Mouse (Mus musculus): ENCODE measurements around the gene Gm49396. TPM values are rescaled to one million over a fixed set of nuclear protein-coding genes. Genes with fewer than 3 reads are reported as not detected.

The Gm49396 gene
- polyA plus RNA-seq, 1 experiment from 2014 or later: 0.69 TPM

GRCm38 (mm10) chr7:30534633-30535577 lies 28.2 kb upstream of the Gm49396 start, which contains the start of gene Arhgap33:
Gene Arhgap33, minus strand, starts transcription at chr7:30535060.
- H3K27ac ChIP-seq: peak within 1 kb of the TSS; percentile 17; the same call in 1 of the 2 replicates
- H3K4me3 ChIP-seq (ENCODE audit: inconsistent target): peak within 1 kb of the TSS; percentile 48
- H3K79me2 ChIP-seq (ENCODE audit: inconsistent target): no peaks in the 10 kb centered on the region
- WGBS (ENCODE audit: missing documents): under 1% methylated on average over 58 of the region's 84 CpGs
- H3K36me3 ChIP-seq (ENCODE audit: inconsistent target): no peaks in the 10 kb centered on the region

DNA sequence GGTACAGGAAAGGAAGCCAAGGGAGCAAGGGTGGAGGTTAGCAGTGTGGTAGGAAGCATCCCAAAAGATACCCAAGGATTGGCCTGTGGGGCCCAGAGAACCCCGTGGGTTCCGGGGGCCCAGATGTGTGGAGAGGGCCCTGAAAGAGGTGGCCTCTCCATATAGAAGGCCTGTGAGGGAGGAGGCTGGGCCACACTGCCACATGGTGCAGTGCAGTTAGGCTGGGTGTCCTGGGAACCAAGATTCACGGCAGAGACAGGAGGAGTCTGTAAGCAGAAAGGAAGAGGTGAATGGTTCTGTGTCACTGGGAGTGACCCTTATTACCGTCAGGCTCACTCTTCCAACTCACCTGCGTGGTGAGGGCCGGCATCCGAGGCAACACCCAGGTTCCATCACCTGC lies 22.6 kb upstream of the Gm49396 start:
- WGBS (ENCODE audit: missing documents): 95% methylated on average over 7 of the region's 7 CpGs
- Histone ChIP-seq H3K27ac (no peak overlapping the region), H3K36me3 (ENCODE audit: inconsistent target) (no peaks in the 10 kb centered on the region), H3K79me2 (ENCODE audit: inconsistent target) (no peaks in the 10 kb centered on the region), H3K4me3 (ENCODE audit: inconsistent target) (no peak overlapping the region)

DNA sequence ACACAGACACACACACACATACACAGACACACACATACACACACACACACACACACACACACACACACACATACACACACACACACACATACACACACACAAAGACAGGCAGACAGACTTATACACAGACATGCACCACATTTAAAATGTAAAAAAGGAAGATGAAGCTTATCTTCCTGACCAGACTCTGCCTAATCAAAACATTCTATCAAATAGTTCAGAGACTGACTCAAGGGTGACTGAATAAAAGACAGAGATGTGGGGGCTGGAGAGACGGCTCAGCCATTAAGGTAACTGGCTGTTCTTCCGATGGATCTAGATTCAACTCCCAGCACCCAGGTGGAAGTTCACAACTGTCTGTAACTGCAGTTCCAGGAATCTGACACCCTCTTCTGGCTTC lies 18.8 kb upstream of the Gm49396 start:
- Histone ChIP-seq H3K4me3 (ENCODE audit: inconsistent target) (no peak overlapping the region), H3K27ac (no peak overlapping the region), H3K79me2 (ENCODE audit: inconsistent target) (no peaks in the 10 kb centered on the region), H3K36me3 (ENCODE audit: inconsistent target) (no peaks in the 10 kb centered on the region; the same call in 1 of the 2 replicates)
- WGBS (ENCODE audit: missing documents): 96% methylated on average over 2 of the region's 2 CpGs

DNA sequence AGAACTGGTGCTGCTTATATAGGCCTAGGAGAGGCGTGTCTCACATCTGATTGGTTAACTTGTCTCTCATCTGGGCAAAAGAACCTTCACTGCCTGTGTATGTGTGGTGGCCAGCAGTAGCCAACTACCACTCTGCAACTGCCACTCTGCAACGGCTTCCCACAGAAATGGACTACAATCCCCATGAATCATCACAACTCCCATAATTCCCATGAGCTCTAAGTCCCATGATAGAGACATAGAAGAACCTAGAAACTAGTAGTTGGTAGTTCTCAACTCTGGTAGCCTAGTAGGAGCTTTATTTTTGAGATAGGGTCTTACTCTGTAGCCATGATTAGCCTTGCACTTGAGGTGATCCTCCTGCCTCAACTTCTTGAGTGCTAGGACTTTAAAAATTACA lies 13.3 kb upstream of the Gm49396 start:
- WGBS (ENCODE audit: missing documents): 92% methylated on average over 1 of the region's 2 CpGs
- no peak overlapping the region for H3K4me3 ChIP-seq (ENCODE audit: inconsistent target)
- H3K27ac ChIP-seq: no peak overlapping the region
- H3K79me2 ChIP-seq (ENCODE audit: inconsistent target): no peaks in the 10 kb centered on the region
- peaks cover 4% of the 10 kb centered on the region; the same call in 1 of the 2 replicates for H3K36me3 ChIP-seq (ENCODE audit: inconsistent target)

DNA sequence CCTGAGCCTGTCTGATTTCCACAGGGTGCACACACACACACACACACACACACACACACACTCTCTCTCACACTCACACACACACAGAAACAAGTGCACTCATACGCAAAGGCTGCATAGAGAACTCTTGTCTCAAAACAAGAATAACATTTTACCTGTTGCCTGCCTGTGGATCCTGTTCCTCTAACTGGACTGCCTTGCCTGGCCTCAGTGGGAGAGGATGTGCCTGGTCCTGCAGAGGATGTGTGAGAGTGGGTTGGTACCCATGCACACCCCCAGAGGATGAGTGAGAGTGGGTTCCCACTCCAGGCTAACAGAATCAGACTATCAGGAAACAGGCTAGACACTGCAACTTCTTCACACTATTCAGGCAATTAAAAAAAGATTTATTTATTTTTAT lies 12.5 kb upstream of the Gm49396 start:
- Histone ChIP-seq H3K79me2 (ENCODE audit: inconsistent target) (no peaks in the 10 kb centered on the region), H3K4me3 (ENCODE audit: inconsistent target) (no peak overlapping the region), H3K27ac (no peak overlapping the region), H3K36me3 (ENCODE audit: inconsistent target) (peaks cover 11% of the 10 kb centered on the region; the same call in 1 of the 2 replicates)
- 91% methylated on average over 1 of the region's 1 CpGs for WGBS (ENCODE audit: missing documents)

- Histone ChIP-seq H3K4me3 (ENCODE audit: inconsistent target) (peak overlapping the region; percentile 82), H3K27ac (peak overlapping the region; percentile 90), H3K79me2 (ENCODE audit: inconsistent target) (no peaks in the 10 kb centered on the region), H3K36me3 (ENCODE audit: inconsistent target) (peaks cover 19% of the 10 kb centered on the region; the same call in 1 of the 2 replicates)
- 3% methylated on average over 8 of the region's 10 CpGs for WGBS (ENCODE audit: missing documents)
Observed at GRCm38 (mm10) chr7:30551445-30552101, 11.6 kb upstream of the Gm49396 start.

DNA sequence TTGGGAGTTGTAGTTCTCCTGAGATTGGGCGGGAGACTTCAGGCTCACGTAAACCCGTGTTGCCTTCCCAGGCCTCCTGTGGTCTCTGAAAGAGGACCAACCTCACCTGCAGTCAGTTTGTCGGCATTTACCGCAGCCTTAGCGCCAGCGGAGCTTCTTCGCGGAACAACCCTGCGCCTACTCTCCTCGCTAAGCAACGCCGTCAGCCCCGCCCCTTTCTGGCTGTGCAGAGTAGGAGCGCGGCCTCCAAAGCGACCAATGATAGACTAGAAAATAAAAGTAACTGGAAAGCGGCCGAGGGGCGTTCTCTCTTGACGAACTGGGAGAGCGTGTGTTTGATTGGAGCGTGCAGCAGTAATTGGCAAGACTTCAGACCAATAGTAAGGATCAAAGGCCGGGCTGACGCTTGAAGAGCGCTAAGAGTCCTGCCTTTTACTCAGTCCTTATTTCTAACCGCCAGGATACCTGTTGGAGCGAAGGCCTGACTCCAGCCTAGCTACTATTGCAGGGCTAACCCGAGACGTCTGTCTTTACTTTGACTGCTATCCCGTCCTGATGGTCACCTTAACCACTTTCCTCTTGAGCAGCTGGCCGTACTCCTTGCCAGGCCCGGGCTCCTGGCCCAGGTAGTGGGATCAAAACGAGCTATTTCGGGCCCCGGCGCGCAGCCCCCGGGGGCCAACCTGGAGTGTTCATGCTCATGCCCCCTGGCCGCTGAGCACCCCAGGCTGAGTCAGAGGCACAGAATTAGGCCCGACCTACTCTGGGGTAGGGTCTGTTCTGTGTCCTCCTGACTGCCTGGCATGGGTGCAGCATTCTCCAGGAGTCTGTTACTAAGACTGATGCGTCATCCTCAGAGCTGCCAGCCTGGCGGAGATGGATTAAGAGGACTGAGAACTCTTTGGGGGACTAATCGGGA lies 10.8 kb upstream of the Gm49396 start, which contains the start of the genes Hspb6 and Proser3:
TSS of gene Hspb6 (plus strand) at position 77 of the 919 bp plus-strand sequence.
TSS of gene Proser3 (minus strand) at position 198 of the 919 bp plus-strand sequence.
- Histone ChIP-seq H3K4me3 (ENCODE audit: inconsistent target) (peak within 1 kb of the TSS; percentile 82), H3K79me2 (ENCODE audit: inconsistent target) (no peaks in the 10 kb centered on the region), H3K36me3 (ENCODE audit: inconsistent target) (peaks cover 27% of the 10 kb centered on the region; the same call in 1 of the 2 replicates), H3K27ac (peak within 1 kb of the TSS; percentile 90)
- 1% methylated on average over 44 of the region's 44 CpGs for WGBS (ENCODE audit: missing documents)

DNA sequence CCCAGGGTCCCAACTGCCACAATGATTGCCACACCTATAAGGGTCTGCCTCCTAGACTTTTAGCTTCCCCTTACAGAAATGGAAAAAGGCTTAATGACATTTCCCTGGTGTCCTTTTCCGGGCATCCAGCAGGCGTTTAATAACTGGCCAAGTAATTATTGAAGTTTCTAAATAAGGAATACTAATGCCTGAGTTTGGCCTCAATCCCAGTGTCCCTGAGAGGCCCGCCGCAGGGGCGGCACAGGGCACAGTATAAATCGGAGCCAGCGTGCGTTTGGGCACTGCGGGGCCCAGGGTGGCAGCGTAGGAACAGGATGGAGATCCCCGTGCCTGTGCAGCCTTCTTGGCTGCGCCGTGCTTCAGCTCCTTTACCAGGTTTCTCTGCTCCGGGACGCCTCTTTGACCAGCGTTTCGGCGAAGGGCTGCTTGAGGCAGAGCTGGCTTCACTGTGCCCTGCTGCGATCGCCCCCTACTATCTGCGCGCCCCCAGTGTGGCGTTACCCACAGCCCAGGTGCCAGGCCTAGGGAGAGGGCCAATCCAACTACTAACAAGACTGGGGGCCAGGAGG lies 10.0 kb upstream of the Gm49396 start:
- Histone ChIP-seq H3K79me2 (ENCODE audit: inconsistent target) (peaks cover 5% of the 10 kb centered on the region), H3K36me3 (ENCODE audit: inconsistent target) (peaks cover 29% of the 10 kb centered on the region; the same call in 1 of the 2 replicates), H3K4me3 (ENCODE audit: inconsistent target) (peak overlapping the region; percentile 82), H3K27ac (peak overlapping the region; percentile 90)
- WGBS (ENCODE audit: missing documents): 2% methylated on average over 23 of the region's 23 CpGs

DNA sequence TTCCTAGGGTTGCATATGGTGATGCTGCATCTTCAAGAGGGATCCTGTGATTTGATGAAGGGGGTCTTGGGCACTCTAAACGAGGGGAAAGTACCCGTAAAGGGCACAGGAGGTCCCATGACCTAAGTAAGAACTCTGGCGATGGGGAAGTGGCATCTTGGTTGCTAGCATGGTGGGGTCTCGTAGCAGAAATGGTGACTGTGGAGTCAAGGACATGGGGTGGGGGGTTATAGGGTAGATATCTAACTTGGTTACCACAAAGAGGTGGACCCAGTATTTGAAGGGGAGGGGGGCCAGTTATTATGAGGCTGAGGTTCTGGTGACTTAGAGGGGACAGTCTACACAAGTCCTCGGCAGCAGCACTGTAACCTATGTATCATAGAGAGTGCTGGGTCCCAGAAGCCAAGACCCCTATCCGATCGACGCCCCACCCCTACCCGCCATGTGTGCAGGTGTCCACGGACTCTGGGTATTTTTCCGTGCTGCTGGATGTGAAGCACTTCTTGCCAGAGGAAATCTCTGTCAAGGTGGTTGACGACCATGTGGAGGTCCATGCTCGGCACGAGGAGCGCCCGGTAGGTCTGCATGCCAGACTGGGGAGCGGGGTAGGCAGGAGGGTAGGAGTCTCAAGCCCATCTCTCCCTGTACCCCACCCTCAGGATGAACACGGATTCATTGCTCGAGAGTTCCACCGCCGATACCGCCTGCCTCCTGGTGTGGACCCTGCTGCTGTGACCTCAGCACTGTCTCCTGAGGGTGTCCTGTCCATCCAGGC lies 9.1 kb upstream of the Gm49396 start:
- Histone ChIP-seq H3K27ac (no peak overlapping the region), H3K36me3 (ENCODE audit: inconsistent target) (peaks cover 29% of the 10 kb centered on the region; the same call in 1 of the 2 replicates), H3K79me2 (ENCODE audit: inconsistent target) (peaks cover 14% of the 10 kb centered on the region), H3K4me3 (ENCODE audit: inconsistent target) (peak overlapping the region; percentile 82; the same call in 1 of the 2 replicates)
- 84% methylated on average over 19 of the region's 22 CpGs for WGBS (ENCODE audit: missing documents)

DNA sequence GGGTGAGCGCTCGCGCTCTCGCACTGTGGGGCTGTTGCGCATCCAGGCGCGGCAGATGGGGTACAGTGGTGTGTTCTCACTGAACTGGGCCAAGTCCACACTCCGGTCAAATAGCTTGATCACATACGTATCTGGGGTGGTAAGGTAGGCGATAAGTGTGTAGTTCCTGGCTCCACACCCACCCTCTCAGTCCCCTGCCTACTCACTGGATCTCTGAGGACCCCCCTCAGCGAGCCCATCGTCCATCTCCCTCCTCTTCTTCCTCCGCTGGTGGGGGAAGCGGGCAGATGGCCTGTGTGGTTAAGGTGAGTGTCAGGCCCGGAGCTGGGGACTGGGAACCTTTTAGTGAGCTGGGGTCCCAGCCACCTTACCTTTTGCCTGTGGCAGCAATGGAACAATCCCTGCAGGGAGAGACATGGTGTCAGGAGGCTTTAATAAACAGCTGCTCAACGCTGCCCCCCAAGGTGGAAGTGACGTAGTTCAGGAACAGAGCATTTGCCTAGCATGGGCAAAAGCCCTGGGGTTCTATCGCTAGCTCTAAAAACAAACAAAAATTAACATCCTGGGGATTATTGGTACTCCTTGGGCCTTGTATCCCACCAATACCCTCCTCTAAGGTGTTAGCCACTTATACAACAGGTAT lies 6.1 kb upstream of the Gm49396 start:
- WGBS (ENCODE audit: missing documents): 97% methylated on average over 18 of the region's 18 CpGs
- H3K79me2 ChIP-seq (ENCODE audit: inconsistent target): peaks cover 31% of the 10 kb centered on the region
- no peak overlapping the region for H3K27ac ChIP-seq
- H3K36me3 ChIP-seq (ENCODE audit: inconsistent target): peaks cover 29% of the 10 kb centered on the region; the same call in 1 of the 2 replicates
- no peak overlapping the region for H3K4me3 ChIP-seq (ENCODE audit: inconsistent target)

DNA sequence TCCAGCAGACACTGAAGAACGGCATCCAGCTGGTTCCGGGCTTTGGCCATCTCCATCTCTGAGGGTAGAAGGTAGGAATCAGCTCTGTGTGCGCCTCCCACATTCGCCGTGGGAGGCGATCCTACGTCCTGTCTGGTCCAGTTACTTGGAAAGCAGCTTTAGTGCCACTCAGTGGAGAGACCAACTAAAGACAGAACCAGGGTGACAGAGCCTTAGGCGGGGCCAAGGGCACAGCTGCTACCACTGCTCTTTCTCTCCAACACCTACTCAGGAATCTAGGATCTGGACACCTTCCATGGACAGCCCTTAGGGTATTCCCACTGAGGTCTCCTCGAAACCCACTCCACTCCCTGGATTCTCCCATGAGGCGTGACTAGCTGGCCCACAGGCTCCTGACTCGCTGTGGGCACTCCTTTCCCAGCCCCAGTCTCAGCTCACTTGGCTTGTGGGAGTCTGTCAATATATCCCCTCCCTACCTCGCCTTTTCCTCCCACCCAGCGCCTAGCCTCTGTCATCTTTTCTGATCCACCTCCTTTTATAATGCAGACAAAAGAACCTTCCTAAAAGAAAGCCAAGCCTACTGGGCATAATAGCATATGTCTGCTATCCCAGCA lies 5.1 kb upstream of the Gm49396 start:
- H3K36me3 ChIP-seq (ENCODE audit: inconsistent target): peaks cover 29% of the 10 kb centered on the region; the same call in 1 of the 2 replicates
- no peak overlapping the region for H3K27ac ChIP-seq
- H3K79me2 ChIP-seq (ENCODE audit: inconsistent target): peaks cover 41% of the 10 kb centered on the region
- WGBS (ENCODE audit: missing documents): 97% methylated on average over 13 of the region's 13 CpGs
- peak overlapping the region; percentile 89; the same call in 1 of the 2 replicates for H3K4me3 ChIP-seq (ENCODE audit: inconsistent target)
